Mouse (Mus musculus): Measurements from ENCODE around the gene Mast4. TPM values are rescaled to one million over a fixed set of nuclear protein-coding genes. Genes with fewer than 3 reads are reported as not detected.
"Not testable (repeated sequence)": the region's sequence is repeated elsewhere in the genome, so short reads cannot be mapped to it uniquely, and the experiment has no call there.

Mast4 gene
- polyA plus RNA-seq, 1 experiment from 2014 or later = 33.0 TPM

- no peak overlapping the region for H3K4me2 ChIP-seq (ENCODE audit: low read depth, low read length)
- H3K4me1 ChIP-seq (ENCODE audit: control insufficient read depth, insufficient read depth, low read length) = no peaks in the 10 kb centered on the region
- H3K9me3 ChIP-seq (ENCODE audit: control insufficient read depth, low read length) = no peaks in the 10 kb centered on the region
- ATAC-seq (ENCODE audit: low read depth) = no peak
- WGBS = 65% methylated on average over 9 of the region's 9 CpGs
- no peak overlapping the region for H3K9ac ChIP-seq (replicated peaks; ENCODE audit: low read depth, low read length)
- no peak overlapping the region for H3K4me3 ChIP-seq (ENCODE audit: low read depth, low read length)
- no peak overlapping the region for H3K27ac ChIP-seq (ENCODE audit: low read depth, low read length)
- H3K27me3 ChIP-seq (ENCODE audit: control insufficient read depth, insufficient read depth, low read length) = no peaks in the 10 kb centered on the region
- H3K36me3 ChIP-seq (ENCODE audit: control insufficient read depth, insufficient read depth, low read length) = no peaks in the 10 kb centered on the region
Observed at GRCm38 (mm10) chr13:102744481-102745269, 589.6 kb downstream of the Mast4 start.

- Histone ChIP-seq H3K36me3 (ENCODE audit: control insufficient read depth, insufficient read depth, low read length) (peaks cover 15% of the 10 kb centered on the region), H3K27ac (ENCODE audit: low read depth, low read length) (no peak overlapping the region), H3K27me3 (ENCODE audit: control insufficient read depth, insufficient read depth, low read length) (no peaks in the 10 kb centered on the region), H3K4me2 (ENCODE audit: low read depth, low read length) (no peak overlapping the region), H3K9ac (replicated peaks; ENCODE audit: low read depth, low read length) (no peak overlapping the region), H3K4me3 (ENCODE audit: low read depth, low read length) (no peak overlapping the region), H3K9me3 (ENCODE audit: control insufficient read depth, low read length) (no peaks in the 10 kb centered on the region), H3K4me1 (ENCODE audit: control insufficient read depth, insufficient read depth, low read length) (no peaks in the 10 kb centered on the region)
- ATAC-seq (ENCODE audit: low read depth) = no peak
- 93% methylated on average over 13 of the region's 13 CpGs for WGBS
Observed at GRCm38 (mm10) chr13:102739720-102740535, 594.4 kb downstream of the Mast4 start.

- Histone ChIP-seq H3K4me1 (ENCODE audit: control insufficient read depth, insufficient read depth, low read length) (peaks cover 7% of the 10 kb centered on the region; the same call in 1 of the 2 replicates), H3K27me3 (ENCODE audit: control insufficient read depth, insufficient read depth, low read length) (no peaks in the 10 kb centered on the region), H3K4me3 (ENCODE audit: low read depth, low read length) (no peak overlapping the region), H3K9ac (replicated peaks; ENCODE audit: low read depth, low read length) (no peak overlapping the region), H3K36me3 (ENCODE audit: control insufficient read depth, insufficient read depth, low read length) (peaks cover 15% of the 10 kb centered on the region), H3K9me3 (ENCODE audit: control insufficient read depth, low read length) (no peaks in the 10 kb centered on the region), H3K27ac (ENCODE audit: low read depth, low read length) (no peak overlapping the region), H3K4me2 (ENCODE audit: low read depth, low read length) (no peak overlapping the region)
- WGBS = 90% methylated on average over 7 of the region's 7 CpGs
- no peak for ATAC-seq (ENCODE audit: low read depth)
Observed at GRCm38 (mm10) chr13:102737811-102738210, 596.5 kb downstream of the Mast4 start.

- H3K4me2 ChIP-seq (ENCODE audit: low read depth, low read length) = no peak overlapping the region
- H3K4me3 ChIP-seq (ENCODE audit: low read depth, low read length) = no peak overlapping the region
- H3K9me3 ChIP-seq (ENCODE audit: control insufficient read depth, low read length) = no peaks in the 10 kb centered on the region
- H3K9ac ChIP-seq (replicated peaks; ENCODE audit: low read depth, low read length) = no peak overlapping the region
- WGBS = 19% methylated on average over 2 of the region's 2 CpGs
- no peak overlapping the region for H3K27ac ChIP-seq (ENCODE audit: low read depth, low read length)
- H3K4me1 ChIP-seq (ENCODE audit: control insufficient read depth, insufficient read depth, low read length) = peaks cover 7% of the 10 kb centered on the region; the same call in 1 of the 2 replicates
- peak; percentile 81; the same call in 1 of the 2 replicates for ATAC-seq (ENCODE audit: low read depth)
- no peaks in the 10 kb centered on the region for H3K27me3 ChIP-seq (ENCODE audit: control insufficient read depth, insufficient read depth, low read length)
- H3K36me3 ChIP-seq (ENCODE audit: control insufficient read depth, insufficient read depth, low read length) = peaks cover 7% of the 10 kb centered on the region; the same call in 1 of the 2 replicates
Observed at GRCm38 (mm10) chr13:102733063-102733462, 601.2 kb downstream of the Mast4 start.

GRCm38 (mm10) chr13:102728951-102729350, 605.3 kb downstream of the Mast4 start:
- H3K27ac ChIP-seq (ENCODE audit: low read depth, low read length); H3K4me3 ChIP-seq (ENCODE audit: low read depth, low read length); H3K27me3 ChIP-seq (ENCODE audit: control insufficient read depth, insufficient read depth, low read length); ATAC-seq (ENCODE audit: low read depth); H3K4me2 ChIP-seq (ENCODE audit: low read depth, low read length); H3K4me1 ChIP-seq (ENCODE audit: control insufficient read depth, insufficient read depth, low read length); H3K36me3 ChIP-seq (ENCODE audit: control insufficient read depth, insufficient read depth, low read length); H3K9ac ChIP-seq (replicated peaks; ENCODE audit: low read depth, low read length); H3K9me3 ChIP-seq (ENCODE audit: control insufficient read depth, low read length): not testable (repeated sequence)
- WGBS = 71% methylated on average over 7 of the region's 7 CpGs

GRCm38 (mm10) chr13:102728035-102728434, 606.3 kb downstream of the Mast4 start:
- Histone ChIP-seq H3K27me3 (ENCODE audit: control insufficient read depth, insufficient read depth, low read length) (no peaks in the 10 kb centered on the region), H3K27ac (ENCODE audit: low read depth, low read length) (no peak overlapping the region), H3K9me3 (ENCODE audit: control insufficient read depth, low read length) (no peaks in the 10 kb centered on the region), H3K4me3 (ENCODE audit: low read depth, low read length) (no peak overlapping the region), H3K4me1 (ENCODE audit: control insufficient read depth, insufficient read depth, low read length) (peaks cover 1% of the 10 kb centered on the region; the same call in 1 of the 2 replicates), H3K36me3 (ENCODE audit: control insufficient read depth, insufficient read depth, low read length) (no peaks in the 10 kb centered on the region), H3K9ac (replicated peaks; ENCODE audit: low read depth, low read length) (no peak overlapping the region), H3K4me2 (ENCODE audit: low read depth, low read length) (no peak overlapping the region)
- ATAC-seq (ENCODE audit: low read depth) = no peak
- 83% methylated on average over 3 of the region's 3 CpGs for WGBS

GRCm38 (mm10) chr13:102726876-102727275, 607.4 kb downstream of the Mast4 start:
- H3K36me3 ChIP-seq (ENCODE audit: control insufficient read depth, insufficient read depth, low read length) = no peaks in the 10 kb centered on the region
- H3K9me3 ChIP-seq (ENCODE audit: control insufficient read depth, low read length) = no peaks in the 10 kb centered on the region
- no peak overlapping the region for H3K9ac ChIP-seq (replicated peaks; ENCODE audit: low read depth, low read length)
- H3K27ac ChIP-seq (ENCODE audit: low read depth, low read length) = no peak overlapping the region
- no peak overlapping the region for H3K4me2 ChIP-seq (ENCODE audit: low read depth, low read length)
- no peaks in the 10 kb centered on the region for H3K27me3 ChIP-seq (ENCODE audit: control insufficient read depth, insufficient read depth, low read length)
- 83% methylated on average over 1 of the region's 1 CpGs for WGBS
- no peak overlapping the region for H3K4me3 ChIP-seq (ENCODE audit: low read depth, low read length)
- no peak for ATAC-seq (ENCODE audit: low read depth)
- H3K4me1 ChIP-seq (ENCODE audit: control insufficient read depth, insufficient read depth, low read length) = no peaks in the 10 kb centered on the region

- H3K9ac ChIP-seq (replicated peaks; ENCODE audit: low read depth, low read length) = no peak overlapping the region
- H3K27me3 ChIP-seq (ENCODE audit: control insufficient read depth, insufficient read depth, low read length) = no peaks in the 10 kb centered on the region
- H3K4me3 ChIP-seq (ENCODE audit: low read depth, low read length) = no peak overlapping the region
- H3K9me3 ChIP-seq (ENCODE audit: control insufficient read depth, low read length) = no peaks in the 10 kb centered on the region
- 82% methylated on average over 2 of the region's 2 CpGs for WGBS
- no peak overlapping the region for H3K27ac ChIP-seq (ENCODE audit: low read depth, low read length)
- no peaks in the 10 kb centered on the region for H3K4me1 ChIP-seq (ENCODE audit: control insufficient read depth, insufficient read depth, low read length)
- H3K4me2 ChIP-seq (ENCODE audit: low read depth, low read length) = no peak overlapping the region
- ATAC-seq (ENCODE audit: low read depth) = no peak
- no peaks in the 10 kb centered on the region for H3K36me3 ChIP-seq (ENCODE audit: control insufficient read depth, insufficient read depth, low read length)
Observed at GRCm38 (mm10) chr13:102725906-102726305, 608.4 kb downstream of the Mast4 start.

- Histone ChIP-seq H3K4me2 (ENCODE audit: low read depth, low read length) (no peak overlapping the region), H3K27ac (ENCODE audit: low read depth, low read length) (no peak overlapping the region), H3K4me1 (ENCODE audit: control insufficient read depth, insufficient read depth, low read length) (no peaks in the 10 kb centered on the region), H3K9me3 (ENCODE audit: control insufficient read depth, low read length) (no peaks in the 10 kb centered on the region), H3K36me3 (ENCODE audit: control insufficient read depth, insufficient read depth, low read length) (no peaks in the 10 kb centered on the region), H3K9ac (replicated peaks; ENCODE audit: low read depth, low read length) (no peak overlapping the region), H3K4me3 (ENCODE audit: low read depth, low read length) (no peak overlapping the region), H3K27me3 (ENCODE audit: control insufficient read depth, insufficient read depth, low read length) (no peaks in the 10 kb centered on the region)
- no peak for ATAC-seq (ENCODE audit: low read depth)
Observed at GRCm38 (mm10) chr13:102725416-102725815, 608.9 kb downstream of the Mast4 start.
